Mouse (Mus musculus) liver, embryonic 13.5 days (tissue): ENCODE data around the gene Lect2. TPM values are rescaled to one million over a fixed set of nuclear protein-coding genes. Genes with fewer than 3 reads are reported as not detected.

Experiments
- ATAC-seq: fragments of 200-750 bp; cut with Nextera tagmentation; 2 replicates; pipeline ENCODE4 v1.8.0; 2017; ENCODE audit warnings: low read depth, mild to moderate bottlenecking, moderate number of reproducible peaks, moderate library complexity
- DNase-seq: peaks from one replicate; pipeline ENCODE4 v3.0.0; 2022
- H3K27ac ChIP-seq: fragments of 300-500 bp; sonication (generic); 2 replicates; pipeline ENCODE4 v1.5.1; 2015; ENCODE audit warnings: moderate library complexity, mild to moderate bottlenecking, inconsistent platforms
- H3K27me3 ChIP-seq: fragments of 300-500 bp; sonication (generic); 2 replicates; pipeline ENCODE4 v1.6.1; 2015; ENCODE audit warnings: mild to moderate bottlenecking, inconsistent platforms
- H3K36me3 ChIP-seq: fragments of 300-500 bp; sonication (generic); 2 replicates; pipeline ENCODE4 v1.6.1; 2015; ENCODE audit warnings: mild to moderate bottlenecking, inconsistent platforms
- H3K4me1 ChIP-seq: fragments of 300-500 bp; sonication (generic); replicated peaks from 2 replicates; pipeline ENCODE4 v1.6.1; 2015; ENCODE audit warnings: inconsistent platforms
- H3K4me2 ChIP-seq: fragments of 300-500 bp; sonication (generic); 2 replicates; pipeline ENCODE4 v1.6.1; 2015; ENCODE audit warnings: inconsistent platforms, mild to moderate bottlenecking, moderate library complexity
- H3K4me3 ChIP-seq: fragments of 300-500 bp; sonication (generic); replicated peaks from 2 replicates; pipeline ENCODE4 v1.5.1; 2015; ENCODE audit warnings: mild to moderate bottlenecking, inconsistent platforms
- H3K9ac ChIP-seq: fragments of 300-500 bp; sonication (generic); 2 replicates; pipeline ENCODE4 v1.6.1; 2015; ENCODE audit warnings: mild to moderate bottlenecking, inconsistent platforms
- H3K9me3 ChIP-seq: fragments of 300-500 bp; sonication (generic); replicated peaks from 2 replicates; pipeline ENCODE4 v1.6.1; 2016; ENCODE audit warnings: inconsistent platforms
- WGBS: fragments of 180-500 bp; shearing (Covaris S2); methylation state at CpG from one replicate; pipeline ENCODE4 v1.1.7; 2015; ENCODE audit not compliant: insufficient replicate concordance; 5-methylcytosine and 5-hydroxymethylcytosine counted together
- polyA plus RNA-seq: library from polyadenylated mRNA; unstranded; fragments of >200 nt; fragmentation: Nextera tagmentation; extraction: Ambion mirVana; gene quantifications from 2 replicates; pipeline ENCODE4 v1.2.1, GENCODE M21; 2015

Gene Lect2
- 57.8 and 63.0 TPM in 2 replicates for polyA plus RNA-seq

DNA sequence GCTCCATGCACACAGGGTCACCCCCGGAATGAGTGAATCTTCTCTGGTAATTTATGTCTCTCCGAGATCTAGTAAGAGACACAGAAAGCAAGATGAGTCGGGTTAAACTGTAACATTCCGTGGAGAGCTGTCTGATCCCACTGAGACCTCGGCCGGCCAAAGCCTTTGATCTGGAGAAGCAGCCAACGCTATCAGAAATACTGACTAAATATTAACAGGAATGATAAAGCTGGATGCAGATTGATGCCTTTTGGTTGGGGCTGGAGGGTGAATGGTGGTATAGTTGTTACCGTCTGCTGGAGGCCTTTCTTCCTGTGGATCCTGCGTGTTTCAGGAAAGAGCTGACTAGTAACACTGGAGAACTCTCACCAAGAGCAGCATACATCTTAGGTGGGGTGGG is at the start of gene Lect2:
Gene Lect2 (minus strand): TSS at position 102 of the 400 bp plus-strand sequence.
- DNase-seq: no peak

DNA sequence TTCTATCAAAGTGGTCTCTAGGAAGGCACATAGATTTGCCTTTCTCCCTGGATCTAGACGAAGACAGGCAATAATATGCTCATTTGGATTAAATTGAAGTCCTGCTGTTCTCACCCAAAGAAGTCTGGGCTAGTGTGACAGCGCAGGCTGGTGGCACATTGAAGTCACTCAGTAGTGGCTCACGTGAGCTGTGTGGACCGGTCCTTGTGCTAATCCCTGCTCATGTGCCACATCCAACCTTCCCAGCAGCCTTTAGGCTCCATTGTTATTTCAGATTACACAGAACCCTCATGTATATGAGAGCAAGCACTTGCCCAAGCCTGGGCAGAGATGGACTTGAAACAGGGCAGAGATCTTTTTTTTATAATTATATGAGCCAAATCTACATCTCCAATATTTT is 49.0 kb upstream of the Lect2 start:
- Histone ChIP-seq H3K9me3 (no peaks in the 10 kb centered on the region), H3K4me3 (no peak overlapping the region), H3K9ac (no peak overlapping the region), H3K27ac (no peak overlapping the region), H3K4me2 (no peak overlapping the region), H3K4me1 (no peaks in the 10 kb centered on the region; the same call in 1 of the 2 replicates), H3K36me3 (no peaks in the 10 kb centered on the region), H3K27me3 (no peaks in the 10 kb centered on the region)
- WGBS: 75% methylated on average over 4 of the region's 4 CpGs
- DNase-seq: no peak
- ATAC-seq: no peak

More for the DNA sequence above, at the start of gene Lect2:
- WGBS: 63% methylated on average over 9 of the region's 9 CpGs
- no peaks in the 10 kb centered on the region for H3K9me3 ChIP-seq
- peak within 1 kb of the TSS; percentile 7; the same call in 1 of the 2 replicates for H3K9ac ChIP-seq
- no peaks in the 10 kb centered on the region for H3K36me3 ChIP-seq
- H3K4me1 ChIP-seq: 0 out of 2 replicates have a peak, but pooled peaks cover 5% of the 10 kb centered on the region
- H3K4me2 ChIP-seq: peak within 1 kb of the TSS; percentile 42
- H3K27me3 ChIP-seq: no peaks in the 10 kb centered on the region
- H3K27ac ChIP-seq: peak within 1 kb of the TSS; percentile 62
- ATAC-seq: 0 out of 2 replicates have a peak, but pooled peaks have one; percentile 49
- H3K4me3 ChIP-seq: peak within 1 kb of the TSS; percentile 32

DNA sequence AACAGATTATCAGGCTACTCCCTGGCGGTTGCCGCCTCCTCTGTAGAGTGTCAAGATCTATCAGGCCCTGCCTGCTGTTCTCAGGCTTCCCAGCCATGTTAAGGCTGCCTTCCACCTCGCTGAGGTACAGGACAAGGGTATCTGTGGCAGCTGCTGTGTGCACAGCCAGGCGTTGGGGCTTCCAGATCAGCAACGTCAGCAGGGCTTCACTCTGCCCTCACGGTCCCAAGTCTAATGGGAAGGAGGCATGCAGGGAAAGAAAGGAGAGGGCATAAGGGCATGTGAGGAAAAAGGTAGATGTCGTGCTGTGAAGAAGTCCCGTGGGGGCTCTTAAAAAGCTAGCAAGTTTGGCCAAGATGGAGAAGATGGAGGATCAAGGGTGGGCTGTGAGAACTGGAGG is 46.9 kb upstream of the Lect2 start:
- H3K4me1 ChIP-seq: no peaks in the 10 kb centered on the region
- 60% methylated on average over 8 of the region's 8 CpGs for WGBS

GRCm38 (mm10) chr13:56593961-56594391 is 45.7 kb upstream of the Lect2 start:
- Histone ChIP-seq H3K36me3 (no peaks in the 10 kb centered on the region), H3K9ac (no peak overlapping the region), H3K4me2 (no peak overlapping the region), H3K4me1 (0 out of 2 replicates have a peak, but pooled peaks cover 2% of the 10 kb centered on the region), H3K27ac (no peak overlapping the region), H3K9me3 (no peaks in the 10 kb centered on the region), H3K27me3 (no peaks in the 10 kb centered on the region), H3K4me3 (no peak overlapping the region)
- DNase-seq (no peak), ATAC-seq (no peak)
- WGBS: 57% methylated on average over 7 of the region's 7 CpGs

More for the DNA sequence above, 46.9 kb upstream of the Lect2 start:
- no peak for DNase-seq
- H3K4me2 ChIP-seq: no peak overlapping the region
- H3K9me3 ChIP-seq: no peaks in the 10 kb centered on the region
- H3K27ac ChIP-seq: no peak overlapping the region
- no peak overlapping the region for H3K4me3 ChIP-seq
- H3K27me3 ChIP-seq: no peaks in the 10 kb centered on the region
- ATAC-seq: no peak
- no peaks in the 10 kb centered on the region for H3K36me3 ChIP-seq
- no peak overlapping the region for H3K9ac ChIP-seq

GRCm38 (mm10) chr13:56593196-56593595 is 44.9 kb upstream of the Lect2 start:
- WGBS: 46% methylated on average over 5 of the region's 5 CpGs
- H3K4me1 ChIP-seq: 0 out of 2 replicates have a peak, but pooled peaks cover 3% of the 10 kb centered on the region

DNA sequence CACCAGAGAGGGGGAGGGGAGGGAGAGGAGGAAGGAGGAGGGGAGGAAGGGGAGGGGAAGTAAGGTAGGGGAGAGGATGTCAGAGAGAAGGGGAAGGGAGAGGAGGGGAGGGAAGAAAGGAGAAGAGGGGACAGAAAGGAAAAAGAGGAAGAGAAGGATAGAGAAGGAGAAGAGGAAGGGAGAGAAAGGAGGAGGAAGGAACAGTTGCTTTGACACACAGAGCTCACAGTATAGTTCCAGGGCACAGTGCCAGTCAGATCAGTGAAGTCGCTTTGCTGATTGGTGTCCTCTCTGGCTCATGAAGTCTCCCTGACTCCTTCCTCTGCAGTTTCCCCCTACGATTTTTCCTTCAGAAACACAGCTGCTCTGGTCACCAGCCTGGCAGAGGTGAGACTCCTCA is 43.6 kb upstream of the Lect2 start:
- ATAC-seq: no peak
- no peaks in the 10 kb centered on the region for H3K9me3 ChIP-seq
- H3K4me1 ChIP-seq: 0 out of 2 replicates have a peak, but pooled peaks cover 3% of the 10 kb centered on the region
- H3K9ac ChIP-seq: no peak overlapping the region
- H3K27ac ChIP-seq: no peak overlapping the region
- 33% methylated on average over 2 of the region's 2 CpGs for WGBS
- no peak overlapping the region for H3K4me3 ChIP-seq
- no peak for DNase-seq
- no peaks in the 10 kb centered on the region for H3K27me3 ChIP-seq
- H3K36me3 ChIP-seq: no peaks in the 10 kb centered on the region
- no peak overlapping the region for H3K4me2 ChIP-seq

More at GRCm38 (mm10) chr13:56593196-56593595, 44.9 kb upstream of the Lect2 start:
- H3K27me3 ChIP-seq: no peaks in the 10 kb centered on the region
- H3K27ac ChIP-seq: no peak overlapping the region
- no peak overlapping the region for H3K4me2 ChIP-seq
- no peaks in the 10 kb centered on the region for H3K9me3 ChIP-seq
- DNase-seq: no peak
- H3K36me3 ChIP-seq: no peaks in the 10 kb centered on the region
- no peak for ATAC-seq
- no peak overlapping the region for H3K9ac ChIP-seq
- no peak overlapping the region for H3K4me3 ChIP-seq

GRCm38 (mm10) chr13:56591191-56591590 is 42.9 kb upstream of the Lect2 start:
- Histone ChIP-seq H3K4me2 (no peak overlapping the region), H3K9me3 (no peaks in the 10 kb centered on the region), H3K4me3 (no peak overlapping the region), H3K27ac (no peak overlapping the region), H3K27me3 (no peaks in the 10 kb centered on the region), H3K36me3 (no peaks in the 10 kb centered on the region), H3K4me1 (0 out of 2 replicates have a peak, but pooled peaks cover 3% of the 10 kb centered on the region), H3K9ac (no peak overlapping the region)
- no peak for DNase-seq
- ATAC-seq: no peak
- 74% methylated on average over 8 of the region's 8 CpGs for WGBS

- Histone ChIP-seq H3K9ac (no peak overlapping the region), H3K9me3 (no peaks in the 10 kb centered on the region), H3K4me3 (no peak overlapping the region), H3K36me3 (no peaks in the 10 kb centered on the region), H3K27ac (no peak overlapping the region), H3K27me3 (no peaks in the 10 kb centered on the region), H3K4me2 (no peak overlapping the region), H3K4me1 (0 out of 2 replicates have a peak, but pooled peaks cover 3% of the 10 kb centered on the region)
- DNase-seq (no peak), ATAC-seq (no peak)
- WGBS: 70% methylated on average over 5 of the region's 5 CpGs
Observed at GRCm38 (mm10) chr13:56590202-56590601, 41.9 kb upstream of the Lect2 start.

GRCm38 (mm10) chr13:56588454-56589117 is 40.3 kb upstream of the Lect2 start:
- 63% methylated on average over 14 of the region's 14 CpGs for WGBS
- Histone ChIP-seq H3K36me3 (no peaks in the 10 kb centered on the region), H3K9ac (no peak overlapping the region), H3K27me3 (no peaks in the 10 kb centered on the region), H3K4me2 (no peak overlapping the region), H3K4me3 (no peak overlapping the region), H3K9me3 (no peaks in the 10 kb centered on the region), H3K27ac (no peak overlapping the region), H3K4me1 (0 out of 2 replicates have a peak, but pooled peaks cover 3% of the 10 kb centered on the region)
- ATAC-seq (no peak), DNase-seq (no peak)

DNA sequence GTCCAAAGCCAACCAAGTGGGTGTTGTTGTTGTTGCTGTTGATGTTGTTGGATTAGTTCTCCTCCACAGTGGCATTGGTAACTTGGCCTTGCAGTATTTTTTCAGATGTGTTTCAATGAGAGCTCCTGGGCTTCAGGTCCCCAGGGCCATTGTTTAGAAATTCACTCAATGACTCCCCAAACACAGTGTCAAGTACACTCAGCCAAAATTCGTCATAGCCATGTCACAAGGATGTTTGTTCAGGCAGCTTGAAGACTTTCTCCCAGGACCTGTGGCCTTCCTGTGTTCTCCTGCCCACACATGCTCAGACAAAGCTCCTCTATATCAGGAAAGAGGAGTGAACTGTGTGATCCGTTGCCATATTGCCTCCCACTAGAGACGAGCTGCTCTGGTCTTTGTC is 37.7 kb upstream of the Lect2 start:
- Histone ChIP-seq H3K27ac (no peak overlapping the region), H3K4me2 (no peak overlapping the region), H3K4me1 (peaks cover 10% of the 10 kb centered on the region; the same call in 1 of the 2 replicates), H3K4me3 (no peak overlapping the region), H3K9ac (no peak overlapping the region), H3K27me3 (no peaks in the 10 kb centered on the region), H3K36me3 (no peaks in the 10 kb centered on the region), H3K9me3 (no peaks in the 10 kb centered on the region)
- no peak for DNase-seq
- ATAC-seq: no peak
- WGBS: 51% methylated on average over 3 of the region's 3 CpGs

DNA sequence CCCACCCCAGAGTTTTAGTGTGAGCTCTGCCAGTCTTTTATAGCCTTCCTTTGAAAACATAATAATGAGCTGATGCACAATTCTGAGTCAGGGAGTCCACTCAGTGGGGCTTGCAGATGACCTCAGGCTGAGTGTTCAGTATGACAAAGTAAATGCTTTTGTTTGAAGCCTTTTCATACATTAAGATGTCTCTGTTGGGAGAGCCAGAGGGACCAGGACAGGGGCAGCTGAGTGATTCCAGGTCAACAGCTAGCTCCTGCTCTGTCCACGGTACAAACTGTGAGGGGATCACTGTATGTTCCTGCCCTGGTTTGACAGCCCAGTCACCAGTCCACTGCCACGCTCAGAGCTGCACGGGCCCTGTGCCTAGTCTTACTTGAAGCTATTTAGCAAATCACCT is 34.4 kb upstream of the Lect2 start:
- Histone ChIP-seq H3K4me1 (peaks cover 7% of the 10 kb centered on the region; the same call in 1 of the 2 replicates), H3K36me3 (no peaks in the 10 kb centered on the region), H3K4me3 (no peak overlapping the region), H3K9ac (no peak overlapping the region), H3K27me3 (no peaks in the 10 kb centered on the region), H3K27ac (no peak overlapping the region), H3K9me3 (no peaks in the 10 kb centered on the region), H3K4me2 (no peak overlapping the region)
- no peak for ATAC-seq
- 44% methylated on average over 3 of the region's 3 CpGs for WGBS
- no peak for DNase-seq
